Mouse (Mus musculus) stomach, postnatal 0 days (tissue): ENCODE measurements at regions not wholly inside any gene's neighbourhood (a gene's known extent, or its start where the extent isn't known, plus 50 kb on each side); places are given as distances from the start of the nearest gene placed in this dataset.

ENCODE experiments used
- CTCF ChIP-seq: IDR thresholded peaks from 2 replicates; pipeline ENCODE4 v1.5.1; 2016; ENCODE audit warnings: antibody characterized with exemption, low read depth, mild to moderate bottlenecking, moderate library complexity
- EP300 ChIP-seq: optimal IDR thresholded peaks from 2 replicates; pipeline ENCODE3; 2016; ENCODE audit warnings: antibody characterized with exemption

DNA sequence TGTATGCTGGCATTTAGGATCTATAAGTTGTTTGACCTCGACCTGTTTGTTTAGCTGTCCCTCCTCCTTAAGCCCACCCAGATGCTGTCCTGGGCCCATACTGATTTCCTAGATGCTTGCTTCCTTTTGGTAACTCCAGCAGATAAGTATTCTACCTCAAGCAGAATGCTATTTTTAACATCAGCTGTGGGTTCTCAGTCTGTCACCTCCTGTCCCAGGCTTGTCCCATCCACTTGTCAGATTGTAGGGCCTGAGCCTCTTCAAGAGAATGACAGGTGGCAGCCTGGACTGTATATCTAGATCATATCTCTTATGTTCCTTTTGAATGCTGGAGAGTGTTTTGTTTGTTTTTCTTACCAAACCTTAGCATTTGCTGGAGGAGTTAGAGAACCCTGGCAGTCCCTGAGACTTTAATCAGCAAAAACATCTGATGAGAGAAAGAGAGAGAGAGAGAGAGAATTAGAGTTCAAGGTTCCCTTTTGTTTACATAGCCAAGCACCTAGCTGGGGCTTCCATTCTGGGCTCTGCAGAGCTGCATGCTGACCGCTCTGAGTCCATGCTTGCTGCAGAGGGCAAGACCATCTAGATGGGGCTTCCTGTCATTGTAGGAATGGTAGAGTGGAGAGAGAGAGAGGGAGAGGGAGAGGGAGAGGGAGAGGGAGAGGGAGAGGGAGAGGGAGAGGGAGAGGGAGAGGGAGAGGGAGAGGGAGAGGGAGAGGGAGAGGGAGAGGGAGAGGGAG lies 89.7 kb upstream of the Map1b start:
- TF ChIP-seq CTCF = no peak
- TF ChIP-seq EP300 = no peak
